Mouse (Mus musculus): ENCODE measurements around the gene Kcnk18.
A peak's percentile ranks its signal among the peaks of the same experiment; 100 is the strongest.

Kcnk18 gene

GRCm38 (mm10) chr19:59218991-59219390 is at the start of gene Kcnk18:
Kcnk18 (plus strand) TSS chr19:59219214.
- DNase-seq = no peak

GRCm38 (mm10) chr19:59169936-59170765 is 48.9 kb upstream of the Kcnk18 start, which contains the start of gene Vax1:
Vax1 (minus strand) TSS chr19:59170056.
- no peak for DNase-seq

GRCm38 (mm10) chr19:59170766-59171095 is 48.3 kb upstream of the Kcnk18 start:
- DNase-seq = no peak

- no peak for DNase-seq
These were observed 47.7 kb upstream of the Kcnk18 start for GRCm38 (mm10) chr19:59171151-59171870.

GRCm38 (mm10) chr19:59171871-59172245 is 47.2 kb upstream of the Kcnk18 start:
- DNase-seq = no peak

- no peak for DNase-seq
These were observed 46.2 kb upstream of the Kcnk18 start for GRCm38 (mm10) chr19:59172781-59173180.

- DNase-seq = no peak
These were observed 45.5 kb upstream of the Kcnk18 start for GRCm38 (mm10) chr19:59173341-59174015.

- no peak for DNase-seq
These were observed 35.0 kb upstream of the Kcnk18 start for GRCm38 (mm10) chr19:59184000-59184399.

- DNase-seq = no peak
These were observed 30.0 kb upstream of the Kcnk18 start for GRCm38 (mm10) chr19:59188981-59189380.

GRCm38 (mm10) chr19:59190431-59191122 is 28.4 kb upstream of the Kcnk18 start:
- no peak for DNase-seq

GRCm38 (mm10) chr19:59191123-59191505 is 27.9 kb upstream of the Kcnk18 start:
- no peak for DNase-seq

- no peak for DNase-seq
These were observed 26.5 kb upstream of the Kcnk18 start for GRCm38 (mm10) chr19:59192491-59192890.

- no peak for DNase-seq
These were observed 25.6 kb upstream of the Kcnk18 start for GRCm38 (mm10) chr19:59193456-59193855.

GRCm38 (mm10) chr19:59193986-59194820 is 24.8 kb upstream of the Kcnk18 start:
- DNase-seq = no peak

GRCm38 (mm10) chr19:59195181-59195770 is 23.7 kb upstream of the Kcnk18 start:
- no peak for DNase-seq

GRCm38 (mm10) chr19:59196111-59196666 is 22.8 kb upstream of the Kcnk18 start:
- DNase-seq = no peak

- no peak for DNase-seq
These were observed 20.9 kb upstream of the Kcnk18 start for GRCm38 (mm10) chr19:59198161-59198560.

- peak; percentile 58 for DNase-seq
These were observed 10.5 kb upstream of the Kcnk18 start for GRCm38 (mm10) chr19:59208475-59208874.

GRCm38 (mm10) chr19:59208986-59209385 is 10.0 kb upstream of the Kcnk18 start:
- DNase-seq = no peak

GRCm38 (mm10) chr19:59216891-59217290 is 2.1 kb upstream of the Kcnk18 start:
- no peak for DNase-seq

GRCm38 (mm10) chr19:59221131-59221530 is 2.1 kb downstream of the Kcnk18 start:
- DNase-seq = no peak

Data from cerebellum, adult 9-10 months (tissue).